Mouse (Mus musculus): ENCODE results near the gene Gorasp2.

DNA sequence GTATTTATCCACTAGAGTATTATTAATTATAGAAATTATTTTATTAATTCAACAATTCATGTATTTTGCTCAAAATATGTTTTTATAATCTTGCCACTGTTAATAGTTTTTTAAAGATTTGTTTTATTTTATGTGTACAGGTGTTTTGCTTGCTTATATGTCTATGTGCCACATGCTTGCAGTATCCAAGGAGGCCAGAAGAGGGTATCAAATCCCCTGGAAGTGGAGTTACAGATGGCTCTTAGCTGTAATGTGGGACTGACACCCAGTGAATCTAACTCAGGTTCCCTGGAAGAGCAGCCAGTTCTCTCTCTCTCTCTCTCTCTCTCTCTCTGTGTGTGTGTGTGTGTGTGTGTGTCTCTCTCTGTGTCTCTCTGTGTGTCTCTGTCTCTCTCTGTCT lies 20.4 kb upstream of the Gorasp2 start:
- TF ChIP-seq CTCF (IDR thresholded peaks at IDR 0.05; ENCODE audit: control insufficient read depth, insufficient read depth, insufficient replicate concordance, low read depth, low read length) (no peak), POLR2A (IDR thresholded peaks at IDR 0.05; ENCODE audit: control insufficient read depth, low read depth, low read length) (no peak)

Measured in testis, adult 2 months (tissue).